Mouse (Mus musculus): ENCODE results near the gene Myo1f.
A peak's percentile ranks its signal among the peaks of the same experiment; 100 is the strongest.

GRCm38 (mm10) chr17:33552964-33553363 is 2.5 kb upstream of the Myo1f start:
- TF ChIP-seq CTCF (IDR thresholded peaks at IDR 0.05; ENCODE audit: low read depth) (peak; percentile 54), EP300 (IDR thresholded peaks at IDR 0.05; ENCODE audit: low read depth) (no peak)

Data from heart, postnatal 0 days (tissue).